Mouse (Mus musculus): ENCODE results near the gene Camta1. TPM values are rescaled to one million over a fixed set of nuclear protein-coding genes. Genes with fewer than 3 reads are reported as not detected.

The Camta1 gene
- polyA plus RNA-seq, 1 experiment: 7.7 TPM

DNA sequence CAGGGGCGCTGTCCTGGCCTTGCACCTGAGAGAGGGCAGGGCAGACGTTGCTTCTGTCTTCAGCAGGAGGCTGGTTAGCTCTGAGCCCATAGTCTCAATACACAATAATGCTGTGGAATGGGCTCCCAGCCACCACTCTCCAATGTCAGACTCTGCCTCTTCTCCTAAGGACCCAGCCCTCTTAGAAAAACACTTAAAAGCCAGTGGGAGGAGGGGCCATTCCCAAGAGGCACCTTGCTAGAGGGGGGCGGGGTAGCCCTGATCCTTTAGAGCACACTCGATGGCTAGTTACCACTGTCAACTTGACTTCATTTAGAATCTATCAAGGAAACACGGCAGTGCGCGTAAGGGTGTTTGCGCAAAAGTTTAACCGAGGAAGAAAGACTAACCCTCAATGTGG lies 618.2 kb downstream of the Camta1 start:
- no peak overlapping the region for H3K4me3 ChIP-seq (ENCODE audit: insufficient read depth, low read depth, low read length)
- DNase-seq: no peak
- 61% methylated on average over 9 of the region's 9 CpGs for WGBS
- no peaks in the 10 kb centered on the region for H3K36me3 ChIP-seq (ENCODE audit: control insufficient read depth, insufficient read depth, low read length)
- no peak overlapping the region for H3K27ac ChIP-seq (ENCODE audit: insufficient read depth, low read depth, low read length)
- H3K4me1 ChIP-seq (ENCODE audit: control insufficient read depth, insufficient read depth, low read length): no peaks in the 10 kb centered on the region
- TF ChIP-seq POLR2A (IDR thresholded peaks at IDR 0.05; ENCODE audit: low read depth, low read length): no peak
- no peak for TF ChIP-seq CTCF (conservative IDR thresholded peaks at IDR 0.05; ENCODE audit: insufficient read depth, insufficient read length, low read depth, low read length)
- no peaks in the 10 kb centered on the region for H3K27me3 ChIP-seq (replicated peaks; ENCODE audit: control insufficient read depth, insufficient read depth, low read length)

DNA sequence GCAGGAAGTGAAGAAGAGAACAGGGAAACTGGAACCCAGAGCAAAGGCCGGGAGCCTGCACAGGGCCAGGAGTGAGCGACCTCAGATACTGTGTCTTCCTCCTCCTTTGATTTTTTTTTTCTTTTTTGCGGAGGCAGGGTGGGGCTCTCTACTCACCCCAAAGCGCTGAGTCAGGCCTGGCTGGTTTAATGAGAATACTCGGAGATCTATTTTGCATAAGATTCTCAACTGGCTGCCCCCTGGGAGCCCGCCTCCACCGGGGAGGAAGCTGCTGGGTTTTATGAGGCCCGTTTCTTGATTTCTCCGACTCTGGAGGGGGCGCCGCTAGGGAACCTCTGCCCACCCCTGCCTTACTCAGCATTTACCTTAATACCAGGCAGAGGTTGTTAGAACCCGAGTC lies 618.9 kb downstream of the Camta1 start:
- Histone ChIP-seq H3K36me3 (ENCODE audit: control insufficient read depth, insufficient read depth, low read length) (no peaks in the 10 kb centered on the region), H3K4me3 (ENCODE audit: insufficient read depth, low read depth, low read length) (no peak overlapping the region), H3K27ac (ENCODE audit: insufficient read depth, low read depth, low read length) (no peak overlapping the region), H3K4me1 (ENCODE audit: control insufficient read depth, insufficient read depth, low read length) (no peaks in the 10 kb centered on the region), H3K27me3 (replicated peaks; ENCODE audit: control insufficient read depth, insufficient read depth, low read length) (no peaks in the 10 kb centered on the region)
- DNase-seq: peak; percentile 21
- no peak for TF ChIP-seq POLR2A (IDR thresholded peaks at IDR 0.05; ENCODE audit: low read depth, low read length)
- no peak for TF ChIP-seq CTCF (conservative IDR thresholded peaks at IDR 0.05; ENCODE audit: insufficient read depth, insufficient read length, low read depth, low read length)
- WGBS: 9% methylated on average over 12 of the region's 12 CpGs

DNA sequence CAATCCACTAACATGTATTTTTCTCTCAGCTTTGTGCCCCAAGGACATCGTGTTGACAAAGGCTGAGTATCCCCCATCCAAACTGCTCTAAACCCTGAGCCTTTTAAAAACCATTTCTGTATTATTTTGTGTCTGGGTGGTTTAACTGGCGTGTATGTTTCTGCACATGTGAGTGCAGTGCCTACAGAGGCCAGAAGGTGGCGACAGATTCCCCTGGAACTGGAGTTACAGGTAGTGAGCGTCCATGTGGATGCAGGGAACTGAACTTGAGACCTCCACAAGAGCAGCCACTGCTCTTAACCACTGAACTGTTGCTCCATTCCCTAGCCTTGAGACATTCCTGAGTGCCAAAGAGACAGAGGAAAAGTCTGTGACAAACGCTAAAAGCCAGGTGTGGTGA lies 621.2 kb downstream of the Camta1 start:
- Histone ChIP-seq H3K27ac (ENCODE audit: insufficient read depth, low read depth, low read length) (no peak overlapping the region), H3K27me3 (replicated peaks; ENCODE audit: control insufficient read depth, insufficient read depth, low read length) (no peaks in the 10 kb centered on the region), H3K36me3 (ENCODE audit: control insufficient read depth, insufficient read depth, low read length) (no peaks in the 10 kb centered on the region), H3K4me3 (ENCODE audit: insufficient read depth, low read depth, low read length) (no peak overlapping the region), H3K4me1 (ENCODE audit: control insufficient read depth, insufficient read depth, low read length) (no peaks in the 10 kb centered on the region)
- DNase-seq: no peak
- TF ChIP-seq CTCF (conservative IDR thresholded peaks at IDR 0.05; ENCODE audit: insufficient read depth, insufficient read length, low read depth, low read length): no peak
- no peak for TF ChIP-seq POLR2A (IDR thresholded peaks at IDR 0.05; ENCODE audit: low read depth, low read length)
- WGBS: 84% methylated on average over 5 of the region's 5 CpGs

DNA sequence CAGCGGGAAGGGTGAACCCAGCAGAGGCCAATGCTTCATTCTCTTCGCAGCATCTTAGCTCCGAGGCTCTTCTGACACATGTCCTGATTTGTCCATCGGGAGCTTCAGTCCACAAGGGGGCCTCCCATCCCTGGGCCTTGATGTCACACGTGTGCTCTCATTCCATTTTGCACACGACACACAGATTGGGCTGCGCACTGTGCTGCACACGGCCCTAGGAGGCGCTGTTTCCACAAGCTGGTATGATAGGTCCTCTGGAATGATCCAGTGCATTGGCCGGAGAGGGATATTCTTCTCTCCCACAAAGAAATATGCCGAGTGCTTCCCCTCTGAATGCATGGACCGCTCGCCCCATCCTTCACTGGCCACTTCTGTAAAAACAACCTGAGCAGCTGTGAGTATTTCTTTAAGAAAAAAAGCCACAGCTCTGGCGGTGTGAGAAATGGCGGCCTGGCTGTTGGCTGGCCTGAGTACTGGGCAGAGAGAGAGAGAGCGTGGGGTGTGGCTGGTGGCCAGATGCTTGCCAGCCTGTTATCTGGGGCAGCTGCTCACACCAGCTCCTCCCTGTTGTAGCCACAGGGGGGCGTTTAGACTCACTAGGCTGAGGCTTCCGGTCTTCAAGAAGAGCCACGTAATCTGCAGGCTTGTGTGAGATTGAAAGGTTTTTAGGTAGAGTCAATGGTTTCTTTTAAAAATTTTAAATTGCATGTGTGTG lies 622.5 kb downstream of the Camta1 start:
- Histone ChIP-seq H3K4me3 (ENCODE audit: insufficient read depth, low read depth, low read length) (no peak overlapping the region), H3K4me1 (ENCODE audit: control insufficient read depth, insufficient read depth, low read length) (no peaks in the 10 kb centered on the region), H3K36me3 (ENCODE audit: control insufficient read depth, insufficient read depth, low read length) (no peaks in the 10 kb centered on the region), H3K27me3 (replicated peaks; ENCODE audit: control insufficient read depth, insufficient read depth, low read length) (no peaks in the 10 kb centered on the region), H3K27ac (ENCODE audit: insufficient read depth, low read depth, low read length) (no peak overlapping the region)
- TF ChIP-seq POLR2A (IDR thresholded peaks at IDR 0.05; ENCODE audit: low read depth, low read length): no peak
- TF ChIP-seq CTCF (conservative IDR thresholded peaks at IDR 0.05; ENCODE audit: insufficient read depth, insufficient read length, low read depth, low read length): no peak
- DNase-seq: no peak
- 82% methylated on average over 19 of the region's 19 CpGs for WGBS

DNA sequence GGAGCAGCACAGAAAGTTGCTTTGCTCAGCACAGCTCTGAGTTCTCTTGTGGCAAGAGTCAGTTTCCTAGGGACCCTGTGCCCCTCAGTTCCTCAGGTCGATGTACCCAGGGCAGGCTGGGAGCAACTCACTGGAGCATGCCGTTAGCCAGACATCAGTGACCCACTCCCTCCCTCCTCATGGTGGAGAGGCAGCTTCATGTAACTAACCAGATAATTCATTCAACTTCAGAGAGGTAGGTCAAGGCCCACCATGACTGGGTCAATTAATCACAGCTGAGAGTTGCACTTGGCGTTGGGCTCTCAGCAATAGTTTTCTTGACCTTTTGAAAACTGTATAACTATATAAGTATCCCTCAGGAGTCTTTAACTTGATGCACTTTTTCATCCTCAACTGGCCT lies 624.2 kb downstream of the Camta1 start:
- 29% methylated on average over 3 of the region's 3 CpGs for WGBS
- no peak for TF ChIP-seq POLR2A (IDR thresholded peaks at IDR 0.05; ENCODE audit: low read depth, low read length)
- no peak for TF ChIP-seq CTCF (conservative IDR thresholded peaks at IDR 0.05; ENCODE audit: insufficient read depth, insufficient read length, low read depth, low read length)

DNA sequence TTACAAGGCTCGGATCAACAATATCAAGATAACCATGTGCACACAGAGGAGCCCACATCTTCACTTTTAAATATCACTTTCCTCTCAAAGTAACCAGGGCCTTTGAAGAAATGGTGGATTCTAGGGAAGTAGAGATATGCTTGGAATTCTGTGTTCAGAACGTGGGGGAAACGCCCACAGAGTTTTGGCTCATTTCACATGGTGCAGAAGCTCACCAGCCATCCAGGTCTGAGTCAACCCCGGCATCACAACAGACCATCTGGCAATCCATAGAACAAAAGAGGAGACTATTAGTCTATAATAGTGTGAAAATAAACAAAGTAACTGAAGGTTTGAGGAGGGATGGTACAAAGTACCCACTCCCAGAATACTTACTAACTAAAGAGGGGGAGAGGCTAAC lies 626.7 kb downstream of the Camta1 start:
- no peaks in the 10 kb centered on the region for H3K36me3 ChIP-seq (ENCODE audit: control insufficient read depth, insufficient read depth, low read length)
- no peaks in the 10 kb centered on the region for H3K4me1 ChIP-seq (ENCODE audit: control insufficient read depth, insufficient read depth, low read length)
- no peak overlapping the region for H3K4me3 ChIP-seq (ENCODE audit: insufficient read depth, low read depth, low read length)
- no peak for TF ChIP-seq POLR2A (IDR thresholded peaks at IDR 0.05; ENCODE audit: low read depth, low read length)
- no peak for TF ChIP-seq CTCF (conservative IDR thresholded peaks at IDR 0.05; ENCODE audit: insufficient read depth, insufficient read length, low read depth, low read length)
- 69% methylated on average over 4 of the region's 4 CpGs for WGBS
- H3K27ac ChIP-seq (ENCODE audit: insufficient read depth, low read depth, low read length): no peak overlapping the region
- no peak for DNase-seq
- H3K27me3 ChIP-seq (replicated peaks; ENCODE audit: control insufficient read depth, insufficient read depth, low read length): no peaks in the 10 kb centered on the region

More for the DNA sequence above, 624.2 kb downstream of the Camta1 start:
- Histone ChIP-seq H3K4me3 (ENCODE audit: insufficient read depth, low read depth, low read length) (no peak overlapping the region), H3K27ac (ENCODE audit: insufficient read depth, low read depth, low read length) (no peak overlapping the region), H3K4me1 (ENCODE audit: control insufficient read depth, insufficient read depth, low read length) (no peaks in the 10 kb centered on the region), H3K36me3 (ENCODE audit: control insufficient read depth, insufficient read depth, low read length) (no peaks in the 10 kb centered on the region), H3K27me3 (replicated peaks; ENCODE audit: control insufficient read depth, insufficient read depth, low read length) (no peaks in the 10 kb centered on the region)
- DNase-seq: no peak

DNA sequence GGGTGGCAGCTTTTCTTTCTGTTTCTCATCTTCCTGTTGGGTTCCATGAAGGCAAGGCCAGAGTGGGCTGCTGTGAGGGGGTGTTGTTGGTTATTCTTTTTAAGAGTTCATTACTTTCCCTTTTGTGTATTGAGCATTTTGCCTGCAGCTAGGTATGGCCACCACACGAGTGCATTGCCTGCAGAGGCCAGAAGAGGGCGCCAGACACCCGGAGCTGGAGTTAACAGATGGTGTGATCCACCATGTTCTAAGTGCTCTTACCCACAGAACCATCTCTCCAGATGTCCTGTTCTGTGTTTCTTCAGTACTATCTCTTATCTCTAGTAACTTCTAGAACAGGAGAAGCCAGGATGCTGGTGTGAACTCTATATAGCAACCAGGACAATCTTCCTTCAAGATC lies 629.6 kb downstream of the Camta1 start:
- Histone ChIP-seq H3K4me1 (ENCODE audit: control insufficient read depth, insufficient read depth, low read length) (no peaks in the 10 kb centered on the region), H3K36me3 (ENCODE audit: control insufficient read depth, insufficient read depth, low read length) (no peaks in the 10 kb centered on the region), H3K27me3 (replicated peaks; ENCODE audit: control insufficient read depth, insufficient read depth, low read length) (no peaks in the 10 kb centered on the region), H3K27ac (ENCODE audit: insufficient read depth, low read depth, low read length) (no peak overlapping the region), H3K4me3 (ENCODE audit: insufficient read depth, low read depth, low read length) (no peak overlapping the region)
- no peak for DNase-seq
- no peak for TF ChIP-seq POLR2A (IDR thresholded peaks at IDR 0.05; ENCODE audit: low read depth, low read length)
- TF ChIP-seq CTCF (conservative IDR thresholded peaks at IDR 0.05; ENCODE audit: insufficient read depth, insufficient read length, low read depth, low read length): no peak
- WGBS: 83% methylated on average over 3 of the region's 3 CpGs
